Mouse (Mus musculus) limb, embryonic 13.5 days (tissue): ENCODE results near the gene Pcsk6. TPM values are rescaled to one million over a fixed set of nuclear protein-coding genes. Genes with fewer than 3 reads are reported as not detected.
"Not testable (repeated sequence)": the region's sequence is repeated elsewhere in the genome, so short reads cannot be mapped to it uniquely, and the experiment has no call there.

ENCODE experiments used
- ATAC-seq: fragments of 200-750 bp; cut with Nextera tagmentation; 2 replicates; pipeline ENCODE4 v1.8.0; 2017; ENCODE audit warnings: low read depth, moderate number of reproducible peaks, moderate TSS enrichment; ENCODE audit not compliant: low FRiP score
- H3K27ac ChIP-seq: fragments of 300-500 bp; sonication (generic); 2 replicates; pipeline ENCODE4 v1.5.1; 2015; ENCODE audit warnings: inconsistent platforms, mild to moderate bottlenecking, moderate library complexity
- H3K27me3 ChIP-seq: fragments of 300-500 bp; sonication (generic); 2 replicates; pipeline ENCODE4 v1.6.1; 2015; ENCODE audit warnings: mild to moderate bottlenecking, inconsistent platforms
- H3K36me3 ChIP-seq: fragments of 300-500 bp; sonication (generic); 2 replicates; pipeline ENCODE4 v1.6.1; 2015; ENCODE audit warnings: inconsistent platforms, mild to moderate bottlenecking, moderate library complexity
- H3K4me1 ChIP-seq: fragments of 300-500 bp; sonication (generic); 2 replicates; pipeline ENCODE4 v1.6.1; 2015; ENCODE audit warnings: inconsistent platforms
- H3K4me2 ChIP-seq: fragments of 300-500 bp; sonication (generic); replicated peaks from 2 replicates; pipeline ENCODE4 v1.6.1; 2015; ENCODE audit warnings: inconsistent platforms, mild to moderate bottlenecking, moderate library complexity
- H3K4me3 ChIP-seq: fragments of 300-500 bp; sonication (generic); 2 replicates; pipeline ENCODE4 v1.5.1; 2015; ENCODE audit warnings: moderate library complexity, mild to moderate bottlenecking, inconsistent platforms
- H3K9ac ChIP-seq: fragments of 300-500 bp; sonication (generic); 2 replicates; pipeline ENCODE4 v1.6.1; 2015; ENCODE audit warnings: mild to moderate bottlenecking, inconsistent platforms
- H3K9me3 ChIP-seq: fragments of 300-500 bp; sonication (generic); 2 replicates; pipeline ENCODE4 v1.6.1; 2016; ENCODE audit warnings: inconsistent platforms
- WGBS: fragments of 180-500 bp; shearing (Covaris S2); methylation state at CpG from one replicate; pipeline ENCODE4 v1.1.7; 2015; 5-methylcytosine and 5-hydroxymethylcytosine counted together
- polyA plus RNA-seq: library from polyadenylated mRNA; unstranded; fragments of >200 nt; fragmentation: Nextera tagmentation; extraction: Ambion mirVana; gene quantifications from 2 replicates; pipeline ENCODE4 v1.2.1, GENCODE M21; 2015

Pcsk6 gene
- polyA plus RNA-seq, 1 experiment from 2014 or later = 8.0 TPM

DNA sequence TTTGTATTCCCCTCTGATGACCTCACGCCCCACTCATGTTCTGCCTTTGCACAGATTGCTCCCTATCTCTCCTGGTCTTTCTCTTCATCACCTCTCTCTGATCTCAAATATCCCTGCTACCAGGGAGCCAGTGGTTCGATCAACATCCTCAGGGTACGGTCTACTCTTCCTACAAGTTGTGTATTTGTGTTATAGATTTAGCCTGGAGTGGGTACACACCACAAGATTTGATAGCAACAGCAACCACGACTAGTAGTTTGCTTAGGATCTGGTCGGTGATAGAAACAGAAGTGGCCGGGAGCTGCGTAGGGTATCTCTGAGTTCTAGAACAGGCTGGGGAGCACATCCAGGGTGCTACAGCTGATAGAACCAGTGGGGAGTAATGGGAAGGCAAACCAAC lies 54.3 kb downstream of the Pcsk6 start:
- Histone ChIP-seq H3K4me1 (peaks cover 44% of the 10 kb centered on the region), H3K9ac (no peak overlapping the region), H3K4me3 (no peak overlapping the region), H3K27me3 (no peaks in the 10 kb centered on the region), H3K27ac (no peak overlapping the region), H3K4me2 (no peak overlapping the region), H3K9me3 (no peaks in the 10 kb centered on the region), H3K36me3 (no peaks in the 10 kb centered on the region)
- ATAC-seq = no peak
- WGBS = 87% methylated on average over 7 of the region's 7 CpGs

GRCm38 (mm10) chr7:65916566-65916965 lies 55.0 kb downstream of the Pcsk6 start:
- H3K4me3 ChIP-seq = no peak overlapping the region
- no peak overlapping the region for H3K27ac ChIP-seq
- no peaks in the 10 kb centered on the region for H3K36me3 ChIP-seq
- H3K27me3 ChIP-seq = no peaks in the 10 kb centered on the region
- WGBS = 60% methylated on average over 8 of the region's 8 CpGs
- ATAC-seq = no peak
- H3K4me1 ChIP-seq = peaks cover 44% of the 10 kb centered on the region
- H3K4me2 ChIP-seq = no peak overlapping the region
- no peaks in the 10 kb centered on the region for H3K9me3 ChIP-seq
- no peak overlapping the region for H3K9ac ChIP-seq

DNA sequence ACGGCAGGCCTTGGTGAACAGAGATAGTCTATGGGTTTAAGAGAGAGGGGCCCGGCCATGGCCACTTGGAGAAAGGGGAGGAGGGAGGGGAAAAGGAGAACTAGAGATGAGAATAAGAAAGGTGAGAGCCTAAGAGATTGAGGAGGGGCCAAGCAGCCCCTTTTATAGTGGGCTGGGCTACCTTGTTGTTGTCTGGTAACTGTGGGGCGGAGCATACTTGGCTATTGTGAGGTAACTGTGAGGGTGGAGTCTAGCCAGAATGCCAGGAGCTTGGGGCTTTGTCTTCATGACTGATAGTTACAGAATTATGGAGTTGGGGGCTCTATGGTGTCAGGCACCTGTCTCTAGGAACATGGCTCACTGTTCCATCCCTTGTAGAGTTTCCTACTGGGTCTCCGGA lies 56.9 kb downstream of the Pcsk6 start:
- no peak overlapping the region for H3K4me3 ChIP-seq
- 94% methylated on average over 4 of the region's 4 CpGs for WGBS
- H3K27ac ChIP-seq = no peak overlapping the region
- no peak overlapping the region for H3K9ac ChIP-seq
- H3K4me1 ChIP-seq = peaks cover 37% of the 10 kb centered on the region
- H3K36me3 ChIP-seq = peaks cover 7% of the 10 kb centered on the region
- no peaks in the 10 kb centered on the region for H3K9me3 ChIP-seq
- no peaks in the 10 kb centered on the region for H3K27me3 ChIP-seq
- H3K4me2 ChIP-seq = no peak overlapping the region
- no peak for ATAC-seq

DNA sequence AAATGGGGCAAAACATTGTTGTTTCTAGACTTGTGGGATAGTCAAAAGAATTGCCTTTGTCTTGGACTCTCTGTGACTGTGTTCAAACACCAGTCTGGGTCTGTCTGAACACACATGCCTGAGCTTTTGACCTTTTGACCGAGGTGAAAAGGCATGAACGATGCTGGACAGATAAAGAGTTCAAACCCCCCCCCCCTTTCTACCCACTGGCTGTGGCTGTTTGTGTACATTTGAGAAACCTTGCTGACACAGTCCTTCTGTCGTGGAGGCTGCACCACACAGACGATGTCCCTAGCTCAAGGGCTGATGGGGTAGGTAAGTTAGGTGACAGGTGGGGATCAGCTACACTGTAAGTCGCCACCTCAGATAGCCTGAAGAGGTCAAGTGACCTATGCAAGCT lies 67.9 kb downstream of the Pcsk6 start:
- Histone ChIP-seq H3K9ac (no peak overlapping the region), H3K9me3 (no peaks in the 10 kb centered on the region), H3K4me3 (no peak overlapping the region), H3K27me3 (no peaks in the 10 kb centered on the region), H3K4me1 (peaks cover 16% of the 10 kb centered on the region), H3K4me2 (no peak overlapping the region), H3K36me3 (peaks cover 8% of the 10 kb centered on the region), H3K27ac (no peak overlapping the region)
- no peak; the same call in 1 of the 2 replicates for ATAC-seq
- 40% methylated on average over 5 of the region's 5 CpGs for whole genome bisulfite sequencing

GRCm38 (mm10) chr7:65930478-65930877 lies 68.9 kb downstream of the Pcsk6 start:
- ATAC-seq = no peak
- 59% methylated on average over 11 of the region's 11 CpGs for WGBS

GRCm38 (mm10) chr7:65934238-65934970 lies 72.9 kb downstream of the Pcsk6 start:
- 63% methylated on average over 3 of the region's 3 CpGs for WGBS
- not testable (repeated sequence) for H3K36me3 ChIP-seq, H3K9me3 ChIP-seq, H3K27ac ChIP-seq, H3K9ac ChIP-seq, H3K4me2 ChIP-seq, H3K27me3 ChIP-seq, ATAC-seq, H3K4me1 ChIP-seq, H3K4me3 ChIP-seq

More at GRCm38 (mm10) chr7:65930478-65930877, 68.9 kb downstream of the Pcsk6 start:
- Histone ChIP-seq H3K27me3 (no peaks in the 10 kb centered on the region), H3K27ac (no peak overlapping the region), H3K4me2 (no peak overlapping the region), H3K9ac (no peak overlapping the region), H3K4me3 (no peak overlapping the region), H3K9me3 (no peaks in the 10 kb centered on the region), H3K36me3 (peaks cover 8% of the 10 kb centered on the region), H3K4me1 (peaks cover 7% of the 10 kb centered on the region)

DNA sequence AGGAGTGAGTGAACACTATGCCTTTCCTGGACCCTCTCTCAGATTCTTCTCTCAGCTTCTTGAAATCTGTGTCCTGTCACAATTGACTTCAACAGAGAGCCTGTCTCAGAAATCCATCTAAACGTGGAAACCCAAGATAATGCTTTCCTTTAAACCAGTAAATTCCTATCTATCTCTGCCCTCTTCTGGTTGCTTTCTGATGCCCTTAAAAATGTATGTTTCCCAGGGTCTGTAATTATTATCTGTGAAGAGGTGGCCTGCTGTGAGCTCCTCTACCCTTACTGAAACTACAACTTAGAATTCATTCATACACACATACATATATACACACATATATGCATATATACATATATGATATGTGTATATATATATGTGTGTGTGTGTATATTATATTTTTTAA lies 73.7 kb downstream of the Pcsk6 start:
- H3K9me3 ChIP-seq = no peaks in the 10 kb centered on the region
- H3K4me2 ChIP-seq = no peak overlapping the region
- H3K36me3 ChIP-seq = no peaks in the 10 kb centered on the region; the same call in 1 of the 2 replicates
- WGBS = 35% methylated on average over 1 of the region's 1 CpGs
- no peak overlapping the region for H3K9ac ChIP-seq
- no peak for ATAC-seq
- H3K4me1 ChIP-seq = 0 out of 2 replicates have a peak, but pooled peaks cover 3% of the 10 kb centered on the region
- H3K27ac ChIP-seq = no peak overlapping the region
- no peak overlapping the region for H3K4me3 ChIP-seq
- no peaks in the 10 kb centered on the region for H3K27me3 ChIP-seq

DNA sequence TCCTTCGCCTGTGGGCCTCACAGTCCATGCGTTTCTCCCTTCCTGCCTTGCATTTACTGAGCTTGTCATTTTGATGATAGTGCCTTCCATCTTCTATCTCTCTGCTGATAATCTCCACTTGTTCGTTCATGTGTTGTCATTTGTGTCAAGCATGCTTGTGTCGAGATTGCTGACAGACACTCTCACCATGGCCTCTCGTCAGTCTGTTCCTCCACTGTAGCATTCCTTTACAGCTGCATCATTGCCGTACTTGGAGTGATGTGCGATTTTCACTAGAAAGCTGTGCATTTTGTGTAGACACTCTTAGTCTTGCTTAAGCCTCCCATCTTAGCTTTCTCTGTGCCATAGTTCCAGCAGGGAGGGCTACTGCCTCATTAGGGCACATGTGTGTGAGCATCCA lies 79.5 kb downstream of the Pcsk6 start:
- Histone ChIP-seq H3K4me1 (peaks cover 16% of the 10 kb centered on the region), H3K9ac (no peak overlapping the region), H3K4me3 (no peak overlapping the region), H3K9me3 (no peaks in the 10 kb centered on the region), H3K36me3 (no peaks in the 10 kb centered on the region), H3K27me3 (no peaks in the 10 kb centered on the region), H3K4me2 (no peak overlapping the region), H3K27ac (no peak overlapping the region)
- no peak; the same call in 1 of the 2 replicates for ATAC-seq
- 60% methylated on average over 7 of the region's 7 CpGs for WGBS

GRCm38 (mm10) chr7:65945342-65945993 lies 83.9 kb downstream of the Pcsk6 start:
- Histone ChIP-seq H3K27me3 (no peaks in the 10 kb centered on the region), H3K4me2 (no peak overlapping the region), H3K36me3 (no peaks in the 10 kb centered on the region), H3K27ac (no peak overlapping the region), H3K9me3 (no peaks in the 10 kb centered on the region), H3K9ac (no peak overlapping the region), H3K4me1 (peaks cover 19% of the 10 kb centered on the region), H3K4me3 (no peak overlapping the region)
- WGBS = 45% methylated on average over 8 of the region's 8 CpGs
- ATAC-seq = no peak

- Histone ChIP-seq H3K4me1 (peaks cover 9% of the 10 kb centered on the region; the same call in 1 of the 2 replicates), H3K9ac (no peak overlapping the region), H3K27me3 (no peaks in the 10 kb centered on the region), H3K4me2 (no peak overlapping the region), H3K27ac (no peak overlapping the region), H3K4me3 (no peak overlapping the region), H3K36me3 (no peaks in the 10 kb centered on the region), H3K9me3 (no peaks in the 10 kb centered on the region)
- WGBS = 82% methylated on average over 7 of the region's 7 CpGs
- no peak for ATAC-seq
Observed at GRCm38 (mm10) chr7:65946397-65946796, 84.9 kb downstream of the Pcsk6 start.

DNA sequence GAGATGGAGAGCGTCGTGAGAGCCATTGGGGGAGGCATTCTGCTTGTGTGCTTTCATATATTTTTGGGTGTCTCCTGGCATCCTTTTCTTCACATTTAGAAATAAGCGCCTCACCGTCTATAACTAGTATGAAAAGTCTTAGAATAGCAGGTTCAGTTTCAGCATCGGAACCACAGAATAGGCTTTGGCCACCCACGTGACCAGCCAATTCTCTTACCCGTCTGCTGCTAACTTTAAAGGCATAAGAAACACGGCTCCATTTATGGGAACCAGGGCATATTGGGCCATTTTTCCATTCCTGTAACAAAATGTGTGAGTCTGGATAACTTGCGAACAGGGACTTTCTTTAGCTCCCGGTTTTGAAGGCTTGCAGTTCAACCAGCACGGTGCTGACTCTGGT lies 87.4 kb downstream of the Pcsk6 start:
- H3K4me2 ChIP-seq = no peak overlapping the region
- no peak for ATAC-seq

DNA sequence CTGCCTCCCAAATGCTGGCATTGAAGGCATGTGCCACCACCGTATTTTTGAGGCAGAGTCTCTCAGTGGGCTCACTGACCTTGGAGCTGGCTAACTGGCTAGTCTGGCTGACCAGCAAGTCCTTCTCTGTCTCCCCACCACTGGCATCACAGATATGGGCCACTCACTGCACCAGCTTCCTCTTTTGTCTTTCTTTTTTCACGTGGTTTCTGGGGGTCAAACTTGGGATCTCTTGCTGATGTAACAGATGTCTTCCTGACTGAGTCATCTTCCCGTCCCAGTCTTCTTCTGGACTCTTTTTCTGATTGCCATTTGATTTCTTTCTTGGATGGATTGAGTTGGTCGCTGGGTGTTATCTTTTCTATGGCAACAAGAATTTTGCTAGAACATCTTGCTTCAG lies 93.0 kb downstream of the Pcsk6 start:
- Histone ChIP-seq H3K9ac (no peak overlapping the region), H3K36me3 (peaks cover 3% of the 10 kb centered on the region; the same call in 1 of the 2 replicates), H3K4me3 (no peak overlapping the region), H3K27ac (peak overlapping the region; percentile 44; the same call in 1 of the 2 replicates), H3K4me1 (peaks cover 17% of the 10 kb centered on the region), H3K9me3 (no peaks in the 10 kb centered on the region), H3K27me3 (no peaks in the 10 kb centered on the region), H3K4me2 (no peak overlapping the region)
- WGBS = 83% methylated on average over 4 of the region's 4 CpGs
- no peak for ATAC-seq

More for the DNA sequence above, 87.4 kb downstream of the Pcsk6 start:
- Histone ChIP-seq H3K4me1 (peaks cover 11% of the 10 kb centered on the region; the same call in 1 of the 2 replicates), H3K36me3 (0 out of 2 replicates have a peak, but pooled peaks cover 3% of the 10 kb centered on the region), H3K27me3 (no peaks in the 10 kb centered on the region), H3K9me3 (no peaks in the 10 kb centered on the region), H3K4me3 (no peak overlapping the region), H3K27ac (no peak overlapping the region), H3K9ac (no peak overlapping the region)
- WGBS = 91% methylated on average over 11 of the region's 11 CpGs
